ENCODE assay signal across 9 mouse cellular contexts in genomic region chr14:101729237-101729971, GRCm38 (mm10). TPM values are rescaled to one million over a fixed set of nuclear protein-coding genes. Genes with fewer than 3 reads are reported as not detected.
A peak's percentile ranks its signal among the peaks of the same experiment; 100 is the strongest.
DNase-seq lines count a peak whose midpoint lies in the region; ATAC-seq lines count a peak whose summit lies in the region.
"Had no signal": no experiment of that assay in that cellular context is flagged by ENCODE, and none has a peak within 500 bp of the region (broad histone marks: within the 10 kb centered on the region; RNA-seq: fewer than 3 reads in every experiment).

Gene Gm9922 (minus strand): TSS chr14:101729814.
Gene Lmo7 (plus strand): TSS chr14:101729957.

- H3K4me3 ChIP-seq in hindbrain, embryonic 10.5 days = peak within 1 kb of the TSS; percentile 78

- no peaks in the 10 kb centered on the region for H3K36me3 ChIP-seq in hindbrain, embryonic 10.5 days

- peak; percentile 86 for ATAC-seq in frontal cortex, adult (ENCODE audit: low TSS enrichment)
- no peak for ATAC-seq in erythroid progenitor cell, adult 5-6 weeks (replicated peaks; ENCODE audit: low FRiP score, poor library complexity, severe bottlenecking)

- H3K4me1 ChIP-seq in hindbrain, embryonic 10.5 days (replicated peaks) = peaks cover 18% of the 10 kb centered on the region

- under 1% methylated on average over 51 of the region's 51 CpGs for WGBS in hindbrain, embryonic 10.5 days

- H3K27ac ChIP-seq in hindbrain, embryonic 10.5 days = peak within 1 kb of the TSS; percentile 79

- H3K9me3 ChIP-seq in hindbrain, embryonic 10.5 days = no peaks in the 10 kb centered on the region

- peak; percentile 68 for DNase-seq in NIH3T3 (ENCODE audit: low read depth)
- peak; percentile 27 to 31 for DNase-seq in cerebellum, adult 18-20 months
- peak; percentile 74 for DNase-seq in hindbrain, embryonic 10.5 days (ENCODE audit: low spot score)
- DNase-seq in layer of hippocampus, postnatal 36 days = peak; percentile 32 to 44
- peak; percentile 71 to 85 for DNase-seq in lung, postnatal 4 days
- peak; percentile 5 for DNase-seq in right cerebral cortex, adult 18-20 months

- peaks cover 56% of the 10 kb centered on the region for H3K27me3 ChIP-seq in hindbrain, embryonic 10.5 days (ENCODE audit: insufficient read depth, poor library complexity, severe bottlenecking)

RNA-seq across cellular contexts. Expression of gene Gm9922, which starts in this region (rescaled TPM):
- polyA plus RNA-seq in hindbrain, embryonic 10.5 days (2016; fragmentation: Nextera tagmentation; extraction: Ambion mirVana) = 0.58 TPM in 1 of 2 replicates, not detected in the other
- not detected for total RNA-seq in layer of hippocampus, postnatal 36 days (2021)
- total RNA-seq in erythroid progenitor cell, adult 5-6 weeks (2015; ENCODE audit: low replicate concordance) = not detected in 2 replicates
- total RNA-seq in erythroid progenitor cell, adult 5-6 weeks (2017; ENCODE audit: low replicate concordance) = not detected in 2 replicates
- total RNA-seq: left cerebral cortex, postnatal 10 days had no signal

RNA-seq across cellular contexts. Expression of gene Lmo7, which starts in this region (rescaled TPM):
- 0.97 and 1.8 TPM in 2 replicates for polyA plus RNA-seq in hindbrain, embryonic 10.5 days (2016; fragmentation: Nextera tagmentation; extraction: Ambion mirVana)
- 100 to 1,000 TPM; 123 to 137 TPM for total RNA-seq in layer of hippocampus, postnatal 36 days (2021)
- total RNA-seq in erythroid progenitor cell, adult 5-6 weeks (2015; ENCODE audit: low replicate concordance) = 0.42 and 1.1 TPM in 2 replicates
- 0.83 TPM in 1 of 2 replicates, not detected in the other for total RNA-seq in erythroid progenitor cell, adult 5-6 weeks (2017; ENCODE audit: low replicate concordance)

Comparison
In these comparisons a context has a peak if more than half of its experiments do, and no peak if none do; other contexts are left out.
1. RNA of gene Lmo7 (total RNA-seq): 123 to 137 TPM in layer of hippocampus, postnatal 36 days; 0.42 to 1.1 TPM in erythroid progenitor cell, adult 5-6 weeks; every median in the first group is over 10 times any median in the second.
2. DNase-seq: peak in every context shown above with its lines; median percentile 78 in lung, postnatal 4 days; 74 in hindbrain, embryonic 10.5 days; 68 in NIH3T3; 38 in layer of hippocampus, postnatal 36 days; 29 in cerebellum, adult 18-20 months; 5 in right cerebral cortex, adult 18-20 months.